Mouse (Mus musculus) sigmoid colon, adult 10 weeks (tissue): Measurements from ENCODE around the gene Fndc4. TPM values are rescaled to one million over a fixed set of nuclear protein-coding genes. Genes with fewer than 3 reads are reported as not detected.

ENCODE experiments used
- polyA plus RNA-seq: library from polyadenylated mRNA; stranded (reverse); fragments of 350-450 nt; fragmentation: Illumina TruSeq; extraction: RNeasy Lipid Tissue Mini Kit (QIAGEN cat#74804); gene quantifications from one replicate; pipeline ENCODE4 v1.2.3, GENCODE M21; 2014; ENCODE audit warnings: low read depth, low replicate concordance

Fndc4 gene
- polyA plus RNA-seq, result 1.7 TPM

DNA sequence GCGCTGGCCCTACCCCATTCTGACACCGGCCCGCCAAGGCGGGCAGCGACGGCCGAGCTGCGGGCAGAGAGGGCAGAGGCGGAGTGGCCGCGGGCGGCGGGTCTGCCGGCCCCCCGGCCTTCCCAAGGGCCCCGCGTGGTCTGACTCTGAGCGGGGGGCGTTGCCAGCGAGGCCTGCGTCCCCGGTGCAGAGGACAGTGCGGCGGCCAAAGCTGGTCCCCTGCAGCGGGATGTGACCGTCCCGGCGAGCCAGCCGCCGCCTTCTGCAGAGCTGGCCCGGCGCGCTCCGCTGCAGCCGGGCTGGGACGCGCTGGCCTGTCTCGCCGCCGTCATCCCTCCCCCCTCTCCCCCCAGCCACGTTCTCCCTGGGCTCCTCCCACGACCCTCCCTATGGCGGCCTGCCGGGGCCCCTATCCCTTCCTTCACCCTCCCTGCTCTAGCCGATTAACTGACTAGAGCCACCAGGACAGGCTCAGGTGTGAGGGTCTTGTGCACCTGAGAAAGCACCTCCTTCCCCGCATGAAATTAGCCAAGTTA, at the start of gene Fndc4:
Gene Fndc4 (minus strand): TSS at position 475 of the 536 bp plus-strand sequence.

DNA sequence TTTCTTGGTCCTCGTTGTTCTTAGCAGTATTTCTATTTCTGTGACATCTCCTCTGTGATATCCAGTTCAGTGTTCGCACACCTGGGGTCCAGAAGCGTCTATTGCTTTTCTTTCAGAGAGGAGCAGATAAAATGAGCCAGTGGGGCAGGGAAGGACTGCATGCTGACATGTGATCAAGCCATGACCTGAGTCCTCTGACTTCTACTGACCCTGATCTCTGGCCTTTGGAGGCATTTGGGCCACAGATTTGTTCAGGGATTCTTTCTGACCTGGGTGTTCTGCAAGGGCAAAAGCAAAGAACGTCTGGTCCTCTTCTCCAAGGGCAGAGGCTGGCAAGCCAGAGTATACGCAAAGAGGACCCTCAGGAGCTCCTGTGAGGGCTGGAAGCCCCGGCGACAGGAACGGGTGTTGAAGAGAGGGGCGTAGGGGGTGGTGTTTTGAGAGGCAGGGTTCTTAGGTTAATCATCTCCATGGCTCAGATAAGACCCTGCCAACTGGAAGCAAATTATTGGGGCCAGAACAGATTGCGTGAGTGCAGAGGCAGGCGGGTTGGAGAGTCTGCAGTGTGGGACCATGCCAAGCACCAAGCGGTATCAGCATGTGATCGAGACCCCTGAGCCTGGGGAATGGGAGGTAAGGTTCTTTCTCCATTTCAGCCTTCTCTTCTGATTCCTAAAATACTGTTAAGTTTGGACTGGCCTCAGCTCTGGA, 1.3 kb upstream of the Fndc4 start, which contains the start of gene Gckr:
Gene Gckr (plus strand): TSS at position 397 of the 711 bp plus-strand sequence.

DNA sequence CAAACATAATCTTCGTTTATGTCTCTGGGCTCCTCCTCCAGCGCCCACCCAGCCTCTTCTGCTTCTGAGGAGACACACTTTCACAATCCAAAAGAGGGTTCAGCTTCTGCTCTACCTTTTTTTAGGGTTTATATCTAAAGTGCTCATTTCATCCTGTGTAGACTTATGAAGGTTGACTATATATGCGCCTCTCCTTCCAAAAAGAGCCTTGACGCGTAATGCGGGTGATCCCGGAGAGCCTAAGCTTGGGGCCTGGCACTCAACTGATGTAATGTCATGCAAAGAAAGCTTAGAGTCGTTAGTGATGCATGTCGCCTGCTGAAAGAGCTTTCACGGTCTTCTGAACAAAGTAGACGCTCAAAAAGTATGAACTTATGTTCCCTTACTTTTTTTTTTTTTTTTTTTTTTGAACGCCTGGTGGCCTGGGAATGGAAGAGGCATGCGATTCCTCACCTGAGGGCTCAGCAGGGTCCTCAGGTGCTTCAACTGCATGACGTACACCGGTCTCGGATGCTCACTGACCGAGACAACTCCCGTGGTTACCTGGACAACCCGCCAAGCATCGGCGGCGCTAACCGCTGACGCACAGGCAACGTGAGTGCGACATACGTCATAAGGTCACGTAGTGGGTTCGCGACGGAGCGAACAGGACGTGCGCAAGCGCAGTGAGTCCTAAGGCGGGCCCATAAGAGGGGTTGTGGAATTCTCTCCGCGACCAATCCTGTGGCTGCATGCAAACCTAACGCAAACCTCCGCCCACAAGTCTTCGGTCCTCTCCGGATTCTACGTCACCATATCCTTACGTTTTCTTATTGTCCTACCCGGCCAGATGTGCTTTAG, 5.1 kb downstream of the Fndc4 start, which contains the start of gene Ift172:
Gene Ift172 (minus strand): TSS at position 596 of the 840 bp plus-strand sequence.

DNA sequence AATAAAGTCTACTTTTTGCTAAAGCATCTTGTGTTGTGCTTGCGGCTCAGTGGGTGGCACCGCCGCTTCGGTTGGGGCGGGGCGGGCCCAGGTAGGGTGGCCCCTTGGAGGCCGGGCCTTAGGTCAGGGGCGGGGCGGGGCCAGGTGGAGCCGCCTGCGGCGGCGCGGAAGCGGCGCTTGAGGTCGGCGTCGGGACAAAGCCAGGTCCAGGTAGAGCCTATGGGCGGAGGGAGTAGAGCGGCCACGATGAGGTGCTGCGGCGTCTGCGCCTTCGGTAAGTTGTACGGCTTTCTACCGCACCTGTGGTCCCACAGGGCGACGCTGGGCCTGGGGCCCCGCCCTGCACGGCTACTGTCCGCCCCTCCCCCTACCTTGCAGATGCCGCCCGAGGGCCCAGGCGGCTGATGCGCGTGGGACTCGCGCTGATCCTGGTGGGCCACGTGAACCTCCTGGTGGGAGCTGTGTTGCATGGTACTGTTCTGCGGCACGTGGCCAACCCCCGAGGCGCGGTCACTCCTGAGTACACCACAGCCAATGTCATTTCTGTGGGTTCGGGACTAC, 44.3 kb downstream of the Fndc4 start, which contains the start of gene Krtcap3:
Gene Krtcap3 (plus strand): TSS at position 151 of the 561 bp plus-strand sequence.

Other genes starting within 250 kb of the Fndc4 start
- gene Atraid, start 247.8 kb downstream of the Fndc4 start, polyA plus RNA-seq, result 79.4 TPM
- gene Slc5a6, start 247.2 kb downstream of the Fndc4 start, polyA plus RNA-seq, result 6.1 TPM
- gene Cad, start 241.3 kb downstream of the Fndc4 start, polyA plus RNA-seq, result 0.85 TPM
- gene Dnajc5g, start 189.8 kb downstream of the Fndc4 start, polyA plus RNA-seq, result not detected
- gene Slc30a3, start 187.8 kb downstream of the Fndc4 start, polyA plus RNA-seq, result not detected
- not detected for gene Trim54, start 179.4 kb downstream of the Fndc4 start, polyA plus RNA-seq
- not detected for gene Ucn, start 157.3 kb downstream of the Fndc4 start, polyA plus RNA-seq
- 24.2 TPM for gene Mpv17, start 141.8 kb downstream of the Fndc4 start, polyA plus RNA-seq
- gene Gm29609, start 116.2 kb downstream of the Fndc4 start, polyA plus RNA-seq, result 0.66 TPM
- 64.0 TPM for gene Gtf3c2, start 115.9 kb downstream of the Fndc4 start, polyA plus RNA-seq
- 38.8 TPM for gene Snx17, start 102.9 kb downstream of the Fndc4 start, polyA plus RNA-seq
- gene Eif2b4, start 102.7 kb downstream of the Fndc4 start, polyA plus RNA-seq, result 1.8 TPM
- 1.6 TPM for gene Zfp513, start 93.8 kb downstream of the Fndc4 start, polyA plus RNA-seq
- gene Ppm1g, start 75.4 kb downstream of the Fndc4 start, polyA plus RNA-seq, result 19.8 TPM
- 109 TPM for gene Nrbp1, start 55.2 kb downstream of the Fndc4 start, polyA plus RNA-seq
- not detected for gene Gm9970, start 54.8 kb downstream of the Fndc4 start, polyA plus RNA-seq
- 7.3 TPM for gene Krtcap3, start 44.4 kb downstream of the Fndc4 start, polyA plus RNA-seq
- gene Ift172, start 5.0 kb downstream of the Fndc4 start, polyA plus RNA-seq, result 11.8 TPM
- gene Gckr, start 1.4 kb upstream of the Fndc4 start, polyA plus RNA-seq, result not detected
- gene Zfp512, start 156.4 kb upstream of the Fndc4 start, polyA plus RNA-seq, result 23.8 TPM
- gene 4930548H24Rik, start 189.7 kb upstream of the Fndc4 start, polyA plus RNA-seq, result not detected
- 18.3 TPM for gene Gpn1, start 198.7 kb upstream of the Fndc4 start, polyA plus RNA-seq
- gene Slc4a1ap, start 230.9 kb upstream of the Fndc4 start, polyA plus RNA-seq, result 51.6 TPM
- gene Supt7l, start 231.7 kb upstream of the Fndc4 start, polyA plus RNA-seq, result 11.4 TPM